10 mouse cellular contexts compared by ENCODE assay signal in genomic region chr4:155214188-155214587, GRCm38 (mm10). TPM values are rescaled to one million over a fixed set of nuclear protein-coding genes. Genes with fewer than 3 reads are reported as not detected.
DNase-seq lines count a peak whose midpoint lies in the region; ATAC-seq and TF ChIP-seq lines count a peak whose summit lies in the region.
"Had no signal": no experiment of that assay in that cellular context is flagged by ENCODE, and none has a peak within 500 bp of the region (broad histone marks: within the 10 kb centered on the region; RNA-seq: fewer than 3 reads in every experiment).

No protein-coding gene starts in this region.

- 0 out of 2 replicates have a peak overlapping the region, but pooled peaks have one; percentile 10 for H3K9ac ChIP-seq in midbrain, embryonic 13.5 days (replicated peaks)
- H3K9ac ChIP-seq in midbrain, embryonic 11.5 days (ENCODE audit: low read length): no peak overlapping the region
- no peak overlapping the region for H3K9ac ChIP-seq in intestine, postnatal 0 days (ENCODE audit: low read depth, low read length)
- no peak overlapping the region for H3K9ac ChIP-seq in lung, postnatal 0 days (replicated peaks; ENCODE audit: low read depth)

- no peak for DNase-seq in cerebellum, adult 2 months
- no peak for DNase-seq in midbrain, embryonic 11.5 days (ENCODE audit: low spot score, missing footprints)
- no peak for DNase-seq in ovary, postnatal 14 days (ENCODE audit: low spot score)
- DNase-seq in lung, postnatal 0 days (ENCODE audit: low spot score): no peak
- no peak for DNase-seq in adrenal gland, adult 8-10 months
- DNase-seq: lung, postnatal 10 days had no signal

- no peak for TF ChIP-seq EP300 in lung, postnatal 0 days (IDR thresholded peaks at IDR 0.05)

- H3K36me3 ChIP-seq in midbrain, embryonic 13.5 days: peaks cover 14% of the 10 kb centered on the region
- H3K36me3 ChIP-seq in midbrain, embryonic 11.5 days (ENCODE audit: control insufficient read depth, insufficient read depth, low read length): peaks cover 7% of the 10 kb centered on the region
- peaks cover 6% of the 10 kb centered on the region; the same call in 1 of the 2 replicates for H3K36me3 ChIP-seq in intestine, postnatal 0 days (ENCODE audit: control insufficient read depth, insufficient read depth)
- no peaks in the 10 kb centered on the region for H3K36me3 ChIP-seq in lung, postnatal 0 days (ENCODE audit: insufficient read depth, low read length)

- WGBS in cerebellum, adult 2 months: 6% methylated on average over 6 of the region's 6 CpGs
- WGBS in midbrain, embryonic 13.5 days: 83% methylated on average over 6 of the region's 6 CpGs
- 80% methylated on average over 6 of the region's 6 CpGs for WGBS in midbrain, embryonic 11.5 days
- 64% methylated on average over 6 of the region's 6 CpGs for WGBS in intestine, postnatal 0 days
- 73% methylated on average over 6 of the region's 6 CpGs for WGBS in lung, postnatal 0 days

- no peak overlapping the region for H3K4me2 ChIP-seq in midbrain, embryonic 13.5 days (replicated peaks)
- no peak overlapping the region for H3K4me2 ChIP-seq in midbrain, embryonic 11.5 days
- peak overlapping the region; percentile 25; the same call in 1 of the 2 replicates for H3K4me2 ChIP-seq in intestine, postnatal 0 days (replicated peaks; ENCODE audit: low read depth)
- H3K4me2 ChIP-seq in lung, postnatal 0 days (replicated peaks; ENCODE audit: low read depth, low read length): no peak overlapping the region

- H3K4me3 ChIP-seq in cerebellum, adult 2 months (replicated peaks; ENCODE audit: insufficient read depth, low read depth, low read length): peak overlapping the region; percentile 14
- H3K4me3 ChIP-seq in midbrain, embryonic 13.5 days (replicated peaks): no peak overlapping the region
- no peak overlapping the region for H3K4me3 ChIP-seq in midbrain, embryonic 11.5 days (ENCODE audit: low read depth, low read length)
- no peak overlapping the region for H3K4me3 ChIP-seq in intestine, postnatal 0 days (ENCODE audit: low read depth, low read length)
- no peak overlapping the region for H3K4me3 ChIP-seq in lung, postnatal 0 days (ENCODE audit: low read depth, low read length)

- no peaks in the 10 kb centered on the region for H3K9me3 ChIP-seq in midbrain, embryonic 13.5 days
- H3K9me3 ChIP-seq in midbrain, embryonic 11.5 days (ENCODE audit: control insufficient read depth, low read length): no peaks in the 10 kb centered on the region
- no peaks in the 10 kb centered on the region for H3K9me3 ChIP-seq in intestine, postnatal 0 days (ENCODE audit: control insufficient read depth)
- H3K9me3 ChIP-seq in lung, postnatal 0 days (ENCODE audit: low read length): no peaks in the 10 kb centered on the region
- H3K9me3 ChIP-seq: G1E had no signal

- no peaks in the 10 kb centered on the region for H3K27me3 ChIP-seq in cerebellum, adult 2 months (ENCODE audit: control insufficient read depth, insufficient read depth, low read length)
- no peaks in the 10 kb centered on the region for H3K27me3 ChIP-seq in midbrain, embryonic 13.5 days
- H3K27me3 ChIP-seq in midbrain, embryonic 11.5 days (ENCODE audit: control insufficient read depth, insufficient read depth, low read length): no peaks in the 10 kb centered on the region
- H3K27me3 ChIP-seq in intestine, postnatal 0 days (replicated peaks; ENCODE audit: control insufficient read depth, insufficient read depth, low read length): no peaks in the 10 kb centered on the region
- no peaks in the 10 kb centered on the region for H3K27me3 ChIP-seq in lung, postnatal 0 days (replicated peaks; ENCODE audit: insufficient read depth, low read length)

- no peak for TF ChIP-seq CTCF in cerebellum, adult 2 months (IDR thresholded peaks at IDR 0.05; ENCODE audit: borderline replicate concordance, insufficient read depth, low read depth, low read length)
- TF ChIP-seq CTCF in intestine, postnatal 0 days (IDR thresholded peaks at IDR 0.05; ENCODE audit: low read depth): no peak
- no peak for TF ChIP-seq CTCF in lung, postnatal 0 days (IDR thresholded peaks at IDR 0.05)

- no peak for TF ChIP-seq POLR2A in cerebellum, adult 2 months (IDR thresholded peaks at IDR 0.05; ENCODE audit: borderline replicate concordance, insufficient read depth, low read length)

- peaks cover 74% of the 10 kb centered on the region for H3K4me1 ChIP-seq in cerebellum, adult 2 months (ENCODE audit: control insufficient read depth, insufficient read depth, low read length)
- H3K4me1 ChIP-seq in midbrain, embryonic 13.5 days (replicated peaks): peaks cover 70% of the 10 kb centered on the region
- H3K4me1 ChIP-seq in midbrain, embryonic 11.5 days (ENCODE audit: control insufficient read depth, insufficient read depth, low read length): peaks cover 29% of the 10 kb centered on the region
- peaks cover 37% of the 10 kb centered on the region for H3K4me1 ChIP-seq in intestine, postnatal 0 days (replicated peaks; ENCODE audit: control insufficient read depth, insufficient read depth, low read length)
- peaks cover 62% of the 10 kb centered on the region for H3K4me1 ChIP-seq in lung, postnatal 0 days (ENCODE audit: insufficient read depth, low read depth, low read length)

- ATAC-seq in cerebellum, adult (ENCODE audit: insufficient number of reproducible peaks, low FRiP score, low TSS enrichment): no peak
- ATAC-seq in midbrain, embryonic 13.5 days: no peak
- ATAC-seq in midbrain, embryonic 11.5 days (ENCODE audit: low FRiP score): no peak
- ATAC-seq in intestine, postnatal 0 days: no peak
- no peak for ATAC-seq in lung, postnatal 0 days

- 0 out of 2 replicates have a peak overlapping the region, but pooled peaks have one; percentile 1 for H3K27ac ChIP-seq in cerebellum, adult 2 months (ENCODE audit: insufficient read depth, low read length)
- no peak overlapping the region for H3K27ac ChIP-seq in midbrain, embryonic 13.5 days
- no peak overlapping the region for H3K27ac ChIP-seq in midbrain, embryonic 11.5 days (ENCODE audit: low read depth, low read length)
- H3K27ac ChIP-seq in intestine, postnatal 0 days (ENCODE audit: low read depth, low read length): no peak overlapping the region
- H3K27ac ChIP-seq in lung, postnatal 0 days (ENCODE audit: low read length): no peak overlapping the region

RNA-seq across cellular contexts. Expression of gene Ski, which starts 8.2 kb away (rescaled TPM):
- 87.2 and 106 TPM in 2 replicates for polyA plus RNA-seq in cerebellum, adult 2 months (2012; rRNA removed)
- 9.3 and 9.9 TPM in 2 replicates for polyA plus RNA-seq in midbrain, embryonic 13.5 days (2015; fragmentation: Nextera tagmentation; extraction: Ambion mirVana)
- 12.7 and 13.6 TPM in 2 replicates for polyA plus RNA-seq in midbrain, embryonic 11.5 days (2014; fragmentation: Nextera tagmentation; extraction: Ambion mirVana)
- polyA plus RNA-seq in intestine, postnatal 0 days (2015; fragmentation: Nextera tagmentation; extraction: Ambion mirVana): 13.3 and 14.0 TPM in 2 replicates
- polyA plus RNA-seq in lung, postnatal 0 days (2015; fragmentation: Nextera tagmentation; extraction: Ambion mirVana): 22.6 and 23.2 TPM in 2 replicates
- total RNA-seq in adrenal gland, adult 8-10 months (2022): 10 to 100 TPM; 64.1 to 85.4 (median 69.1) TPM

RNA-seq across cellular contexts. Expression of gene Faap20, which starts 35.4 kb away (rescaled TPM):
- polyA plus RNA-seq in cerebellum, adult 2 months (2012; rRNA removed): 94.5 and 109 TPM in 2 replicates
- 91.2 and 92.7 TPM in 2 replicates for polyA plus RNA-seq in midbrain, embryonic 13.5 days (2015; fragmentation: Nextera tagmentation; extraction: Ambion mirVana)
- polyA plus RNA-seq in midbrain, embryonic 11.5 days (2014; fragmentation: Nextera tagmentation; extraction: Ambion mirVana): 101 and 110 TPM in 2 replicates
- polyA plus RNA-seq in intestine, postnatal 0 days (2015; fragmentation: Nextera tagmentation; extraction: Ambion mirVana): 54.6 and 57.8 TPM in 2 replicates
- polyA plus RNA-seq in lung, postnatal 0 days (2015; fragmentation: Nextera tagmentation; extraction: Ambion mirVana): 61.4 and 66.6 TPM in 2 replicates
- total RNA-seq in adrenal gland, adult 8-10 months (2022): 10 to 100 TPM; 57.4 to 70.1 (median 60.8) TPM
